In genomic region chr3:159782222-159782844, GRCm38 (mm10) we compare ENCODE assay signal across 12 mouse cellular contexts. TPM values are rescaled to one million over a fixed set of nuclear protein-coding genes. Genes with fewer than 3 reads are reported as not detected.
DNase-seq lines count a peak whose midpoint lies in the region; ATAC-seq and TF ChIP-seq lines count a peak whose summit lies in the region.
"Had no signal": no experiment of that assay in that cellular context is flagged by ENCODE, and none has a peak within 500 bp of the region (broad histone marks: within the 10 kb centered on the region; RNA-seq: fewer than 3 reads in every experiment).

No protein-coding gene starts in this region.

- no peak overlapping the region for H3K4me3 ChIP-seq in kidney, embryonic 15.5 days (replicated peaks)
- H3K4me3 ChIP-seq in hindbrain, embryonic 15.5 days: no peak overlapping the region
- H3K4me3 ChIP-seq in neural tube, embryonic 11.5 days (ENCODE audit: low read depth, low read length): no peak overlapping the region
- H3K4me3 ChIP-seq in cerebellum, adult 2 months (replicated peaks; ENCODE audit: insufficient read depth, low read depth, low read length): no peak overlapping the region
- H3K4me3 ChIP-seq: megakaryocyte, embryonic 14.5 days had no signal

- no peak overlapping the region for H3K27ac ChIP-seq in kidney, embryonic 15.5 days
- H3K27ac ChIP-seq in hindbrain, embryonic 15.5 days (replicated peaks): no peak overlapping the region
- no peak overlapping the region for H3K27ac ChIP-seq in neural tube, embryonic 11.5 days (ENCODE audit: low read depth, low read length)
- H3K27ac ChIP-seq in cerebellum, adult 2 months (ENCODE audit: insufficient read depth, low read length): no peak overlapping the region

- TF ChIP-seq POLR2A in cerebellum, adult 2 months (IDR thresholded peaks at IDR 0.05; ENCODE audit: borderline replicate concordance, insufficient read depth, low read length): no peak

- no peaks in the 10 kb centered on the region for H3K4me1 ChIP-seq in kidney, embryonic 15.5 days
- H3K4me1 ChIP-seq in hindbrain, embryonic 15.5 days (replicated peaks): no peaks in the 10 kb centered on the region
- no peaks in the 10 kb centered on the region for H3K4me1 ChIP-seq in neural tube, embryonic 11.5 days (ENCODE audit: control insufficient read depth, insufficient read depth, low read length)
- H3K4me1 ChIP-seq in cerebellum, adult 2 months (ENCODE audit: control insufficient read depth, insufficient read depth, low read length): no peaks in the 10 kb centered on the region
- H3K4me1 ChIP-seq: megakaryocyte, embryonic 14.5 days had no signal

- TF ChIP-seq CTCF in cerebellum, adult 2 months (IDR thresholded peaks at IDR 0.05; ENCODE audit: borderline replicate concordance, insufficient read depth, low read depth, low read length): no peak

- peak overlapping the region; percentile 22; the same call in 1 of the 2 replicates for H3K4me2 ChIP-seq in kidney, embryonic 15.5 days
- H3K4me2 ChIP-seq in hindbrain, embryonic 15.5 days: peak overlapping the region; percentile 26; the same call in 1 of the 2 replicates
- H3K4me2 ChIP-seq in neural tube, embryonic 11.5 days (ENCODE audit: low read depth): no peak overlapping the region

- no peaks in the 10 kb centered on the region for H3K9me3 ChIP-seq in kidney, embryonic 15.5 days (replicated peaks)
- no peaks in the 10 kb centered on the region for H3K9me3 ChIP-seq in hindbrain, embryonic 15.5 days
- H3K9me3 ChIP-seq in neural tube, embryonic 11.5 days (ENCODE audit: control insufficient read depth, low read length): no peaks in the 10 kb centered on the region
- H3K9me3 ChIP-seq: G1E; megakaryocyte, embryonic 14.5 days had no signal

- 6% methylated on average over 13 of the region's 13 CpGs for WGBS in kidney, embryonic 15.5 days
- WGBS in hindbrain, embryonic 15.5 days: 6% methylated on average over 13 of the region's 13 CpGs
- 5% methylated on average over 13 of the region's 13 CpGs for WGBS in neural tube, embryonic 11.5 days
- WGBS in cerebellum, adult 2 months: 7% methylated on average over 13 of the region's 13 CpGs

- H3K27me3 ChIP-seq in kidney, embryonic 15.5 days: 0 out of 2 replicates have a peak, but pooled peaks cover 2% of the 10 kb centered on the region
- H3K27me3 ChIP-seq in hindbrain, embryonic 15.5 days: no peaks in the 10 kb centered on the region
- H3K27me3 ChIP-seq in neural tube, embryonic 11.5 days (ENCODE audit: control insufficient read depth, insufficient read depth, low read length): no peaks in the 10 kb centered on the region
- H3K27me3 ChIP-seq in cerebellum, adult 2 months (ENCODE audit: control insufficient read depth, insufficient read depth, low read length): no peaks in the 10 kb centered on the region

- DNase-seq in kidney, postnatal 36 days: no peak
- peak; percentile 30 for DNase-seq in embryo, embryonic 11.5 days (ENCODE audit: low read depth, low spot score)
- DNase-seq in neural tube, embryonic 11.5 days (ENCODE audit: low spot score): peak; percentile 62
- DNase-seq in right cerebral cortex, adult 18-20 months: no peak
- DNase-seq in lung, postnatal 25 days (ENCODE audit: low spot score): no peak
- no peak for DNase-seq in cerebellum, adult 2 months
- DNase-seq: cerebellum, postnatal 36 days; kidney, adult 11 months had no signal

- no peak for ATAC-seq in kidney, embryonic 15.5 days (replicated peaks; ENCODE audit: low FRiP score)
- ATAC-seq in hindbrain, embryonic 15.5 days (ENCODE audit: low FRiP score, low read depth): peak; percentile 38; the same call in 1 of the 2 replicates
- ATAC-seq in neural tube, embryonic 11.5 days (ENCODE audit: insufficient read depth, low FRiP score, low TSS enrichment): peak; percentile 68; the same call in 1 of the 2 replicates

- H3K9ac ChIP-seq in kidney, embryonic 15.5 days: no peak overlapping the region
- no peak overlapping the region for H3K9ac ChIP-seq in hindbrain, embryonic 15.5 days
- H3K9ac ChIP-seq in neural tube, embryonic 11.5 days (ENCODE audit: low read length): no peak overlapping the region

- H3K36me3 ChIP-seq in kidney, embryonic 15.5 days: no peaks in the 10 kb centered on the region
- no peaks in the 10 kb centered on the region for H3K36me3 ChIP-seq in hindbrain, embryonic 15.5 days
- H3K36me3 ChIP-seq in neural tube, embryonic 11.5 days (ENCODE audit: control insufficient read depth, insufficient read depth, low read length): no peaks in the 10 kb centered on the region
- H3K36me3 ChIP-seq: G1E had no signal

RNA-seq across cellular contexts. Expression of gene Wls, which starts 57.1 kb away (rescaled TPM):
- polyA plus RNA-seq in kidney, embryonic 15.5 days (2015; fragmentation: Nextera tagmentation; extraction: Ambion mirVana): 115 and 124 TPM in 2 replicates
- polyA plus RNA-seq in hindbrain, embryonic 15.5 days (2015; fragmentation: Nextera tagmentation; extraction: Ambion mirVana): 72.2 and 80.9 TPM in 2 replicates
- 112 and 113 TPM in 2 replicates for polyA plus RNA-seq in neural tube, embryonic 11.5 days (2014; fragmentation: Nextera tagmentation; extraction: Ambion mirVana)
- polyA plus RNA-seq in cerebellum, adult 2 months (2012; rRNA removed): 25.5 and 29.4 TPM in 2 replicates

Comparison
In these comparisons a context has a peak if more than half of its experiments do, and no peak if none do; other contexts are left out.
1. DNase-seq: peak in embryo, embryonic 11.5 days (single experiment) and neural tube, embryonic 11.5 days (single experiment); none in kidney, postnatal 36 days (0 of 2), right cerebral cortex, adult 18-20 months (single experiment), lung, postnatal 25 days (single experiment) and cerebellum, adult 2 months (0 of 2).